Mouse (Mus musculus) liver, adult 2 months (tissue): ENCODE results near the gene Lrr1. TPM values are rescaled to one million over a fixed set of nuclear protein-coding genes. Genes with fewer than 3 reads are reported as not detected.

Experiments used
- DNase-seq: peaks from one replicate; pipeline ENCODE4 v3.0.0-alpha.2; 2011; ENCODE audit warnings: low read depth, low spot score; ENCODE audit errors: extremely low read depth
- H3K27ac ChIP-seq: fragments of 200-500 bp; replicated peaks from 2 replicates; pipeline ENCODE4 v1.5.1; 2012; ENCODE audit warnings: low read depth, mild to moderate bottlenecking, control low read depth, inconsistent platforms, low read length; ENCODE audit not compliant: insufficient read depth
- H3K27me3 ChIP-seq: fragments of 200-500 bp; 2 replicates; pipeline ENCODE4 v1.6.1; 2012; ENCODE audit warnings: mild to moderate bottlenecking, moderate library complexity, low read length, inconsistent platforms; ENCODE audit not compliant: control insufficient read depth, insufficient read depth
- H3K36me3 ChIP-seq: fragments of 200-500 bp; 2 replicates; pipeline ENCODE4 v1.6.1; 2012; ENCODE audit warnings: low read length, inconsistent platforms; ENCODE audit not compliant: control insufficient read depth, insufficient read depth
- H3K4me1 ChIP-seq: fragments of 200-500 bp; 2 replicates; pipeline ENCODE4 v1.6.1; 2011; ENCODE audit warnings: low read length; ENCODE audit not compliant: control insufficient read depth, insufficient read depth
- H3K4me3 ChIP-seq: fragments of 200-500 bp; 2 replicates; pipeline ENCODE4 v1.5.1; 2011; ENCODE audit warnings: low read depth, mild to moderate bottlenecking, control low read depth, low read length, moderate library complexity; ENCODE audit not compliant: insufficient read depth
- H3K79me2 ChIP-seq: fragments of 200-500 bp; 2 replicates; pipeline ENCODE4 v1.6.1; 2012; ENCODE audit warnings: inconsistent platforms, mild to moderate bottlenecking, low read length, moderate library complexity; ENCODE audit not compliant: control insufficient read depth, insufficient read depth
- H3K9ac ChIP-seq: fragments of 200-500 bp; 2 replicates; pipeline ENCODE4 v1.6.1; 2012; ENCODE audit warnings: low read depth, mild to moderate bottlenecking, control low read depth, inconsistent platforms, low read length
- CTCF ChIP-seq: fragments of 200-500 bp; IDR thresholded peaks from 2 replicates; pipeline ENCODE4 v1.5.1; 2011; ENCODE audit warnings: low read depth, low read length, control low read depth
- POLR2A ChIP-seq: fragments of 200-500 bp; IDR thresholded peaks from 2 replicates; pipeline ENCODE4 v1.6.1; 2011; ENCODE audit warnings: low read length, control low read depth; ENCODE audit not compliant: insufficient read depth; ENCODE audit errors: extremely low read depth
- WGBS: fragments of 180-500 bp; shearing (Covaris S2); methylation state at CpG from one replicate; pipeline ENCODE4 v1.1.7; 2018; 5-methylcytosine and 5-hydroxymethylcytosine counted together
- polyA plus RNA-seq: library from polyadenylated mRNA; depleted of rRNA; stranded (reverse); fragments of >200 nt; gene quantifications from 2 replicates; pipeline ENCODE4 v1.2.3, GENCODE M21; 2012
- total RNA-seq: library from RNA; depleted of rRNA; stranded (reverse); fragments of >200 nt; gene quantifications from 2 replicates; pipeline ENCODE4 v1.2.3, GENCODE M21; 2014

The Lrr1 gene
- total and polyA plus RNA-seq, 2 experiments = not detected

DNA sequence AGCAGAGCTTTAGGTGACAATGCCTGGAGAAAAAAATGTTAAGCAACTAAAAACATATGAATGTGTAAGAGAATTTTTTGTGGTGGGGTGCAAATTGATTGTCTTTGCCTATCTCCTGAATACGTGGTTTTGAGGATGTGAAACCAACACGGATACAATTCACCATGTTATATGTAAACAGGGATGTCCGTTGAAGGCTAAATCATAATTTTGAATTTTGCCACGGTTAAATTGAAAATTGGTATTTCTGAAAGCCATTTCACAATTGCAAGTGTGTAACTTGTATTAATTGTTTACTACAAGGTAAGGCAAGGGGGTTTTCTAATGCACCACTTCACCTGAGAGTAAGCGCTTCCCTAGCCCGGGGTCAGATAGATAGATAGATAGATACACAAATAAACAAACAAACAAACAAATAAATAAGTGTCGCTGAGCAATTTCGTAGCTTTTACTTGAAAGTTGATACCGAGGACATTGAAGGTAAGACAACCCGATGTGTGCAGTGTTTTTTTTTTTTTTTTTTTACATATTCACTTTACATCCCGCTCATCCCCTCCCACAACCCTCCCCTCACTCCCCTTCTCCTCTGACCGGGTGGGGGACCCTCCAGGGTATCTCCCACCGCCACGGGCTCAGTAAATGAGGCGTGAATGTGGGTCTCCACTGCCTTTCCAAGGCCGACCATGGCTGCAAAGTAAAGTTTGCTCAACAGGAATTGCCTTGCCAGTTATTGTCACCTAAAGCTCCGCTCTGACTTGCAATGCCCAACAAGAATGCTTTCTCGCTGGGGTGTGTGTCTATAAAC is 756 bp upstream of the Lrr1 start:
- Histone ChIP-seq H3K27me3 (no peaks in the 10 kb centered on the region), H3K79me2 (no peaks in the 10 kb centered on the region), H3K36me3 (no peaks in the 10 kb centered on the region), H3K4me1 (peaks cover 2% of the 10 kb centered on the region; the same call in 1 of the 2 replicates), H3K9ac (peak overlapping the region; percentile 41), H3K27ac (no peak overlapping the region), H3K4me3 (peak overlapping the region; percentile 68)
- WGBS = 11% methylated on average over 18 of the region's 18 CpGs
- TF ChIP-seq POLR2A (no peak), CTCF (no peak)
- no peak for DNase-seq

DNA sequence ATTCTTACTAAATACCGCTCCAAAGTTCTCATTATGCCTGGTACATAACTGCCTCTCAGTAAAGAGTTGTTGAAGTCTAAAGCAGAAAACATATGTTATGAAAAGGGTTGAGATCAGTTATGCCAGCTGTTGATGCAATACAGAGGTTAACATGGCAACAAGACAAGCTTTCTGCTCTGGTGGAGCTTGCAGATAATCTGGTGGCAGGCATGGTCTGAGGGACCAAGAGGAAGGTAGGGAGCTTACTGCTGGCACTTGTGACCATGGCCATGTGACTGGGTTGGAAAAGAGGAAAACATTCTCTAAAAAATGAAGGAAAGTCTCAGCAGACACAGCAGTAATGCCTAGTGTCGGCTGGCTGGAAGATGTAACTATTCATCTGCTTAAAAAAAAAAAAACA is 2.7 kb downstream of the Lrr1 start:
- H3K36me3 ChIP-seq = no peaks in the 10 kb centered on the region
- DNase-seq = no peak
- H3K9ac ChIP-seq = no peak overlapping the region
- H3K27ac ChIP-seq = no peak overlapping the region
- TF ChIP-seq CTCF (no peak), POLR2A (no peak)
- H3K4me1 ChIP-seq = peaks cover 2% of the 10 kb centered on the region; the same call in 1 of the 2 replicates
- no peaks in the 10 kb centered on the region for H3K27me3 ChIP-seq
- H3K79me2 ChIP-seq = no peaks in the 10 kb centered on the region
- 97% methylated on average over 2 of the region's 2 CpGs for WGBS
- no peak overlapping the region for H3K4me3 ChIP-seq

DNA sequence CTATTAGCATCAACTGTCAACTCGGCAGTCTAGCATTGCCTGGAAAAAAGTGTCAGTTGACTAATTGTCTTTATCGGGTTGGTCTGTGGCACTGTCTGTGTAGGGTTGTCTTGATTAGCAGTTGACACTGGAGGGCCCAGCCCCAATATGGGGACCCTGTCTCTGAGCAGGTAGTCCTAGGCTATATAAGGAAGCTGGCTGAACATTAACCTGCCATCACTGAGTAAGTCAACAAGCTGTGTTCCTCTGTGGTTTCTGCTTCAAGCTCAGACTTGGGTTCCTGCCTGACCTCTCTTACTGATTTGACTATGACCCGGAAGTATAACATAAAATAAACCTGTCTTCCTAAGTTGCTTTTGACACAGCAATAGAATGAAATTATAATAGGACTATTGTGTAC is 7.4 kb downstream of the Lrr1 start:
- H3K9ac ChIP-seq = no peak overlapping the region
- WGBS = 83% methylated on average over 3 of the region's 3 CpGs
- no peaks in the 10 kb centered on the region for H3K79me2 ChIP-seq
- no peak overlapping the region for H3K27ac ChIP-seq
- DNase-seq = no peak
- H3K36me3 ChIP-seq = no peaks in the 10 kb centered on the region
- no peaks in the 10 kb centered on the region for H3K27me3 ChIP-seq
- no peaks in the 10 kb centered on the region for H3K4me1 ChIP-seq
- H3K4me3 ChIP-seq = no peak overlapping the region
- TF ChIP-seq CTCF (no peak), POLR2A (no peak)

- 95% methylated on average over 3 of the region's 3 CpGs for WGBS
- H3K27me3 ChIP-seq = no peaks in the 10 kb centered on the region
- no peaks in the 10 kb centered on the region for H3K4me1 ChIP-seq
- DNase-seq = no peak
- H3K36me3 ChIP-seq = peaks cover 3% of the 10 kb centered on the region; the same call in 1 of the 2 replicates
- no peak overlapping the region for H3K4me3 ChIP-seq
- H3K27ac ChIP-seq = no peak overlapping the region
- no peak overlapping the region for H3K9ac ChIP-seq
- TF ChIP-seq CTCF = no peak
- TF ChIP-seq POLR2A = no peak
- no peaks in the 10 kb centered on the region for H3K79me2 ChIP-seq
Observed at GRCm38 (mm10) chr12:69177526-69177925, 8.9 kb downstream of the Lrr1 start.

GRCm38 (mm10) chr12:69179371-69179770 is 10.8 kb downstream of the Lrr1 start:
- Histone ChIP-seq H3K27ac (no peak overlapping the region), H3K4me3 (no peak overlapping the region), H3K36me3 (peaks cover 3% of the 10 kb centered on the region; the same call in 1 of the 2 replicates), H3K4me1 (no peaks in the 10 kb centered on the region), H3K27me3 (no peaks in the 10 kb centered on the region), H3K79me2 (no peaks in the 10 kb centered on the region), H3K9ac (no peak overlapping the region)
- WGBS = 88% methylated on average over 12 of the region's 12 CpGs
- no peak for TF ChIP-seq POLR2A
- TF ChIP-seq CTCF = no peak
- no peak for DNase-seq

- Histone ChIP-seq H3K36me3 (peaks cover 3% of the 10 kb centered on the region; the same call in 1 of the 2 replicates), H3K79me2 (peaks cover 11% of the 10 kb centered on the region; the same call in 1 of the 2 replicates), H3K27me3 (no peaks in the 10 kb centered on the region), H3K4me1 (peaks cover 7% of the 10 kb centered on the region), H3K4me3 (no peak overlapping the region), H3K27ac (no peak overlapping the region), H3K9ac (no peak overlapping the region)
- DNase-seq = no peak
- WGBS = 92% methylated on average over 4 of the region's 4 CpGs
- TF ChIP-seq POLR2A (no peak), CTCF (no peak)
Observed at GRCm38 (mm10) chr12:69181800-69182199, 13.2 kb downstream of the Lrr1 start.
